Mouse (Mus musculus) left cerebral cortex, adult 8-10 months (tissue): ENCODE data around the gene Idh3g. TPM values are rescaled to one million over a fixed set of nuclear protein-coding genes. Genes with fewer than 3 reads are reported as not detected.
"Not testable (repeated sequence)": the region's sequence is repeated elsewhere in the genome, so short reads cannot be mapped to it uniquely, and the experiment has no call there.

Source experiments
- DNase-seq, 2 experiments: peaks; one replicate each; pipeline ENCODE4 v3.0.0; 2022; ENCODE audit warnings: low spot score in 2 of 2
- total RNA-seq, 4 experiments: library from RNA; stranded (reverse); gene quantifications; 2 replicates each; pipeline ENCODE4 v1.2.4; 2022

Gene Idh3g
- total RNA-seq, 4 experiments from 2014 or later = 192 to 222 (median 206) TPM

DNA sequence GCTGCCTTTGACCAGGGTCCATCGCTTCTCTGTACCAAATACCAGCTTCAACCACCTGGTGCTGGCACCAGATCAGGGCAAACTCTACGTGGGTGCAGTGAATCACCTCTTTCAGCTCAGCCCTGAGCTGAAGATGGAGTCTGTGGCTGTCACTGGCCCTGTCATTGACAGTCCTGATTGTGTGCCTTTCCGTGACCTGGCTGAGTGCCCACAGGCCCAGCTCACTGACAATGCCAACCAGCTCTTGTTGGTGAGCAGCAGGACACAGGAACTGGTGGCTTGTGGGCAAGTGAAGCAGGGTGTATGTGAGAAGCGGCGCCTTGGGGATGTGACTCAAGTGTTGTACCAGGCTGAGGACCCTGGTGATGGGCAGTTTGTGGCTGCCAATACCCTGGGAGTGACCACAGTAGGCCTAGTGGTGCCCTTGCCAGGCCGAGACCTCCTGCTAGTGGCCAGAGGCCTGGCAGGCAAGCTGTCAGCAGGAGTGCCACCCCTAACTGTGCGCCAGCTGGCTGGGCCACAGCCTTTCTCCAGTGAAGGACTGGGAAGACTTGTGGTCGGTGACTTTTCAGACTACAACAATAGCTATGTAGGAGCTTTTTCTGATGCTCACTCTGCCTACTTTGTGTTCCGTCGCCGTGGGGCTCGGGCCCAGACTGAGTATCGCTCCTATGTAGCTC lies 27.9 kb downstream of the Idh3g start:
- DNase-seq = peak in 1 of 2 experiments; percentile 44

DNA sequence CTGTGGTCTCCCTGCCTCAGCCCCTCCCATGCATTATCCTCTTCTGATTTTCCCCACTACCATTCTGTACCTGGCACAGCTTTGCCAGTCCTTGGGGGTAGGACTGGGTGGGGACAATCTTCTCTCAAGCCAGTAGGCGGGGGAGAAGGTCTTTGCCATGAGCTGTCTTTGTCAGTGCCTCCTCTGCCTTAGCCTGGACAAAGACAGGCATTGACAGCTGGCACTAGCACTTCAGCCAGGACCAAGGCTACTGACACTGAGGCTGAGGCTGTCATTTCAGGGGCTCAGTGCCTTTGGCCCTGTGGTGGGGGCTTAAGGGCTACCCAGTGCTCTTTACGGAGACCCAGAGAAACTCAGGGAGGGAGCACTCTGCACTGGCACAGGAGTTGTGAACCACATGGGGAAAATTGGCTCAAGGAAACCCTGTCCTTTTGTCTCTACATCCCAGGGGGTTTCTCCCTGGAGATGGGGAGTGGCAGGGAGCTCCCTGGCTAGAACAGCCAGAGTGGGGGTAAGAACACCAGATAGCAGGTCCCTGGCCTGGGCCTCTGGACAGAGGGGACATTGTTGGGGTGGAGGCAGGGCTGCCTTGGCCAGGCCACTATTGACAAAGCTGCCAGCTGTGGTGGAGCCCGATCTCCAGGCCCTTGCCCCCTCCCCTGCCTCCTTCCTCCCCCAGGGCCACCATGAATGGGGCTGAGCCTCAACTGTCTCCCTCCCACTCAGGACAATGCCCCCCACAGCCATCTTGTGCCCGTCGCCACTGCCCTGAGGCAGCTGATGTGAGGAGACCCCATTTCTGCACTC lies 30.2 kb downstream of the Idh3g start, which contains the start of gene Plxnb3:
Plxnb3 (plus strand) TSS at position 757 of the 807 bp plus-strand sequence.
- DNase-seq = peak in 1 of 2 experiments; percentile 42

DNA sequence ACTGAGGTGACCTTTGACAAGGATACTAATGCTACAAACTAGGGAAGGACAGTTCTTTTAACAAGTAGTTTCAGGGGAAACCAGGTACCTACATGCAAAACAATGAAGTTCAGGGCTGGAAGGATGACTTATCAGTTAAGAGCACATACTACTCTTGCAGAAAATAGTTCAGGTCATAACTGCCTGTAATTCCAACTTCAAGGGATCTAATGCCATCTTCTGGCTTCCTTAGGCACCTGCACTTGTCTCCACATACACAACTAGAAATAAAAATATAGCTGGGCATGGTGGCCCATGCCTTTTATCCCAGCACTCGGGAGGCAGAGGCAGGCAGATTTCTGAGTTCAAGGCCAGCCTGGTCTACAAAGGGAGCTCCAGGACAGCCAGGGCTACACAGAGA lies 37.7 kb downstream of the Idh3g start:
- DNase-seq = no peak

DNA sequence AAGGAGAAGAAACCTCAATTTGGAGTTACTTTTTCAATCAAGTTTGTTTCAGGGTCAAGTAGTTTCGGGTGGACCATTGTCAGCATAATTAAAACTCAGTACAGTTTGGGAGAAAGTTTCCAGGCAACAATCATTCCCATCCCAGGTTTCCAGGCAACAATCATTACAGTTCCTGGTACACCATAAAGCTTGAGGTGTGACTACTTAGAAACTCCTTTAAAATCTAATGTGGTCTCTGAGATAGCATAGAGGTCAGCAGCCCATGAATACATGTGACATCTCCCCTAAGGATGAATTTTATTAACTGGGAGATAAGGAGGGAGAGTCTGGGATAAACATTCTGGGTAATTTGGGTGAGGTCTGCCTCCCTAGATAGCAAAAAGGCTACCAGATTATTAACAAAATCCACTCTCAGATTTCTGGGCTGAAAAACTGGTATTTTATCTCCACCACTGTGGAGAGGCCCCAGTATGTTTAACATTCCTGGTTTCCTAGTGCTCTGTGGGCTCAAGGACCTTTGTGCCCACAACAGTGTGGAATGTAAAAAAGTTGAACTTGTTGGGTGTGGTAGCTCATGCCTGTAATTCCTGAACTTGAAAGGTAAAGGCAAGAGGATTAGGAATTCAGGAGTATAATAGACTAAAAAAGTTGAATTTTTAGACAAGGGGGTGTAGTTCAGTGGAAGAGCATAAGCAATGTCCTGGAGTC lies 41.8 kb downstream of the Idh3g start:
- DNase-seq = no peak

DNA sequence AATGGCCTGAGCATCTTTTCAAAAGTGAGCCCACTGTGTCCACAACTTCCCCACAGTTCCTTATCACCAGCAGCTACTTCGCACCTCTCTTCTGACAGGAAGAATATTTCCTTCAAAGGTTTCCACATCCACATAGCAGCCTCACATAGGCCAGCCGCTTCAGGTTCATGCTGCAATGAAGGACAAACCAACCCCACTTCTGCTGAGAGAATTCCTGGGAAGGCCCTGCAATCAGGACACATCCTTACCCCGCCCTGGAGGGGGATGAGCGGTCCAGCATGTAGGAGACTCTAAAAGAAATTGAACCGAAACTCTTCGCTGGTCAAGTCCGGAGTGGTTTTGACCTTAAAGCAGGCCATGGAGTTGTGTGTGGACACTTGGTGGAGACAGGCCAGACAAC lies 46.9 kb downstream of the Idh3g start:
- DNase-seq = not testable (repeated sequence)

DNA sequence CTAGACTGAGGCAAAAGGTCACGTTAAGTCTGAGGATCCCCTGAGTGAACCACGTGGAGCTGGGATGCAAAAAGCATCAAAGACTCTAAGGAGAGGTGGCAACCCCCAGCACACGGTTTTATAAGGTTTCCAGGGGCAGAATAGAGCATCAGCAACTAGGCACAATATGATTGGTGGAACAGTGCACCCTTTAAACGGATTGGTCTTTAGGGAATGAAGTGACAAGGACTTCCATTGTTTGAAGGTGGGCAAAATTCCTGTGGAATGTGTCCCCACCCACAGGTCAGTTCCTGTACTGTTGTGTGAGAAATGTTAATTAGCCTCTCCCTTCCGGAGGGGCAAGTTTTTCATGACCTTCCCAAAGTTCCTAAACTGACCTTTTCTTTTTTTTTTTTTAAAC lies 47.5 kb downstream of the Idh3g start:
- no peak for DNase-seq

DNA sequence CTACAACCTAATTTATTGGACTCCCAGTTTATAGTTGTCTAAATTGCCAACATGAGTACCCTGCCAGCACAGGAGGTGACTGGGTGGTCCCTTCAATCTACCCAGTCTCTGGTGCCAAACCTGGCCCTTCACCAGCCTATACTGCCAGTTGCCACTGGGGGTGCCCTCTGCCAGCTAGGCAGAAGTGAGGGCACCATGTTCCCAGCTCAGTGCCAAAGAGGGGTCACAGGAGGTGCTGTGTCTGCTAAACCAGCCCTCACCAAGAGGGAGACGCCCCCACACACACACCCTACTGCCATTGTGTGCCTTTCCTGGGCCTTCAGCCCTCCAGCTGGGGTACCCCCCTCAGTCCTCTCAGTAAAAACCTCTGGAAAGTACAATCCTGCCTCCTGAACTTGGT lies 48.5 kb downstream of the Idh3g start:
- no peak for DNase-seq

DNA sequence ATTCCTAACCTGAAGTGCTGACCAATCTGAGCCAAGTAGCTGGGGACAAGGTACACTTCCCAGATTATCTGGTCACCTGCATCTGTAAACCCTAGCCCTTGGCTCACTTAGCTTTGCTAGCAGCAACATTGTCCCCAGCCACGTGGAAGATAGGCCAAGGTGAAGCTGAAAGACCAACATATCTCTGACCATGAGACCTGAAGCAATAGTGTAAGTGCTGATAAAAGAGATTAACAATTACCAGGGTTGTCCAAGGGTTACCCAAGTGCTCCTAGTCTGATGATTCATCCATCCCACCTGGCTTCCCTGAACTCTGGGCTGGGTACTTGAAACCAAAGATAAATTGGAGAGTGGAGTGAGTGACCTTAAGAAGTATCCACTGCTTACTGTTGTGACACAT lies 55.8 kb downstream of the Idh3g start:
- DNase-seq = no peak

Other genes with a start within 250 kb of the Idh3g start
- under 1 TPM; 0.42 to 0.87 (median 0.82) TPM for gene Dusp9, start 147.5 kb downstream of the Idh3g start, total RNA-seq
- 100 to 1,000 TPM in 1 of 4 experiments, 10 to 100 TPM in 3; 83.1 to 100 (median 96.2) TPM for gene Pnck, start 126.8 kb downstream of the Idh3g start, total RNA-seq
- 100 to 1,000 TPM; 103 to 124 (median 111) TPM for gene Slc6a8, start 113.7 kb downstream of the Idh3g start, total RNA-seq
- 100 to 1,000 TPM in 1 of 4 experiments, 10 to 100 TPM in 3; 91.3 to 100 (median 95.9) TPM for gene Bcap31, start 70.7 kb downstream of the Idh3g start, total RNA-seq
- gene Abcd1, start 70.3 kb downstream of the Idh3g start, total RNA-seq = 10 to 100 TPM; 10.8 to 13.3 (median 12.1) TPM
- 10 to 100 TPM; 12.1 to 13.3 (median 12.8) TPM for gene Plxnb3, start 29.8 kb downstream of the Idh3g start, total RNA-seq
- 10 to 100 TPM in 2 of 4 experiments, 1 to 10 TPM in 2; 7.5 to 11.3 (median 9.3) TPM for gene Srpk3, start 12.5 kb downstream of the Idh3g start, total RNA-seq
- gene Ssr4, start 131 bp upstream of the Idh3g start, total RNA-seq = 100 to 1,000 TPM in 2 of 4 experiments, 10 to 100 TPM in 2; 90.7 to 130 (median 99.7) TPM
- 100 to 1,000 TPM; 105 to 117 (median 113) TPM for gene Pdzd4, start 38.1 kb upstream of the Idh3g start, total RNA-seq
- gene Avpr2, start 105.2 kb upstream of the Idh3g start, total RNA-seq = not detected
- 100 to 1,000 TPM; 147 to 158 (median 153) TPM for gene L1cam, start 109.2 kb upstream of the Idh3g start, total RNA-seq
- 1 to 10 TPM; 4.3 to 5.1 (median 4.7) TPM for gene Arhgap4, start 135.0 kb upstream of the Idh3g start, total RNA-seq
- gene Naa10, start 135.0 kb upstream of the Idh3g start, total RNA-seq = 10 to 100 TPM; 47.7 to 62.7 (median 57.0) TPM
- gene Renbp, start 144.0 kb upstream of the Idh3g start, total RNA-seq = 10 to 100 TPM in 1 of 4 experiments, 1 to 10 TPM in 3; 5.3 to 15.8 (median 7.5) TPM
- gene Hcfc1, start 179.5 kb upstream of the Idh3g start, total RNA-seq = 10 to 100 TPM; 67.9 to 78.7 (median 72.5) TPM
- 10 to 100 TPM; 54.0 to 61.3 (median 54.2) TPM for gene Irak1, start 237.0 kb upstream of the Idh3g start, total RNA-seq